Mouse (Mus musculus) intestine, embryonic 14.5 days (tissue): Measurements from ENCODE around the gene Rgma. TPM values are rescaled to one million over a fixed set of nuclear protein-coding genes. Genes with fewer than 3 reads are reported as not detected.

Experiments used
- ATAC-seq: fragments of 200-750 bp; cut with Nextera tagmentation; replicated peaks from 2 replicates; pipeline ENCODE4 v1.8.0; 2017; ENCODE audit warnings: low read depth, moderate number of reproducible peaks, moderate TSS enrichment, moderate library complexity; ENCODE audit not compliant: low FRiP score, low TSS enrichment
- DNase-seq: peaks from one replicate; pipeline ENCODE4 v3.0.0-alpha.2; 2018; ENCODE audit warnings: low spot score
- H3K27ac ChIP-seq: fragments of 300-500 bp; sonication (generic); 2 replicates; pipeline ENCODE4 v1.5.1; 2014; ENCODE audit warnings: low read depth, mild to moderate bottlenecking, control low read depth
- H3K27me3 ChIP-seq: fragments of 300-500 bp; sonication (generic); replicated peaks from 2 replicates; pipeline ENCODE4 v1.6.1; 2014; ENCODE audit warnings: low read length, control low read depth; ENCODE audit not compliant: control insufficient read depth, insufficient read depth
- H3K36me3 ChIP-seq: fragments of 300-500 bp; sonication (generic); 2 replicates; pipeline ENCODE4 v1.6.1; 2014; ENCODE audit warnings: low read length, control low read depth; ENCODE audit not compliant: control insufficient read depth, insufficient read depth
- H3K4me1 ChIP-seq: fragments of 300-500 bp; sonication (generic); replicated peaks from 2 replicates; pipeline ENCODE4 v1.6.1; 2014; ENCODE audit warnings: low read length, control low read depth, mixed read lengths; ENCODE audit not compliant: control insufficient read depth, insufficient read depth
- H3K4me2 ChIP-seq: fragments of 300-500 bp; sonication (generic); 2 replicates; pipeline ENCODE4 v1.6.1; 2014; ENCODE audit warnings: low read length
- H3K4me3 ChIP-seq: fragments of 300-500 bp; sonication (generic); 2 replicates; pipeline ENCODE4 v1.5.1; 2014; ENCODE audit warnings: low read depth, low read length, control low read depth, mixed read lengths
- H3K9ac ChIP-seq: fragments of 300-500 bp; sonication (generic); 2 replicates; pipeline ENCODE4 v1.6.1; 2014; ENCODE audit warnings: mild to moderate bottlenecking, low read length
- H3K9me3 ChIP-seq: fragments of 300-500 bp; sonication (generic); 2 replicates; pipeline ENCODE4 v1.6.1; 2016; ENCODE audit warnings: low read length, control low read depth; ENCODE audit not compliant: control insufficient read depth
- WGBS: fragments of 180-500 bp; shearing (Covaris S2); extraction: QIAGEN DNeasy Blood & Tissue Kit; methylation state at CpG from one replicate; pipeline ENCODE4 v1.1.7; 2014; 5-methylcytosine and 5-hydroxymethylcytosine counted together
- polyA plus RNA-seq: library from polyadenylated mRNA; unstranded; fragments of >200 nt; fragmentation: Nextera tagmentation; extraction: Ambion mirVana; gene quantifications from 2 replicates; pipeline ENCODE4 v1.2.1, GENCODE M21; 2014

Gene Rgma
- polyA plus RNA-seq, 1 experiment from 2014 or later, result 11.5 TPM

GRCm38 (mm10) chr7:73426235-73426634 is 50.9 kb downstream of the Rgma start:
- Histone ChIP-seq H3K4me2 (no peak overlapping the region), H3K27ac (no peak overlapping the region), H3K4me1 (peaks cover 4% of the 10 kb centered on the region; the same call in 1 of the 2 replicates), H3K9me3 (no peaks in the 10 kb centered on the region), H3K9ac (no peak overlapping the region), H3K4me3 (no peak overlapping the region), H3K27me3 (no peaks in the 10 kb centered on the region), H3K36me3 (peaks cover 54% of the 10 kb centered on the region)
- DNase-seq (no peak), ATAC-seq (no peak)
- WGBS, result 66% methylated on average over 3 of the region's 3 CpGs

GRCm38 (mm10) chr7:73426752-73427386 is 51.6 kb downstream of the Rgma start:
- no peak overlapping the region for H3K4me3 ChIP-seq
- H3K4me1 ChIP-seq, result peaks cover 4% of the 10 kb centered on the region; the same call in 1 of the 2 replicates
- WGBS, result 79% methylated on average over 8 of the region's 8 CpGs
- no peak for DNase-seq
- H3K27me3 ChIP-seq, result no peaks in the 10 kb centered on the region
- no peak overlapping the region for H3K4me2 ChIP-seq
- H3K9ac ChIP-seq, result no peak overlapping the region
- H3K36me3 ChIP-seq, result peaks cover 59% of the 10 kb centered on the region
- H3K27ac ChIP-seq, result no peak overlapping the region
- H3K9me3 ChIP-seq, result no peaks in the 10 kb centered on the region
- ATAC-seq, result no peak

GRCm38 (mm10) chr7:73427794-73428193 is 52.5 kb downstream of the Rgma start:
- no peak for DNase-seq
- no peak for ATAC-seq
- Histone ChIP-seq H3K9ac (no peak overlapping the region), H3K27ac (no peak overlapping the region), H3K4me3 (no peak overlapping the region), H3K27me3 (no peaks in the 10 kb centered on the region), H3K4me2 (no peak overlapping the region), H3K36me3 (peaks cover 63% of the 10 kb centered on the region), H3K4me1 (no peaks in the 10 kb centered on the region; the same call in 1 of the 2 replicates), H3K9me3 (no peaks in the 10 kb centered on the region)
- 96% methylated on average over 6 of the region's 6 CpGs for WGBS

GRCm38 (mm10) chr7:73428525-73428924 is 53.2 kb downstream of the Rgma start:
- 83% methylated on average over 3 of the region's 3 CpGs for WGBS
- H3K9ac ChIP-seq, result no peak overlapping the region
- no peaks in the 10 kb centered on the region for H3K27me3 ChIP-seq
- DNase-seq (no peak), ATAC-seq (no peak)
- H3K9me3 ChIP-seq, result no peaks in the 10 kb centered on the region
- H3K4me1 ChIP-seq, result no peaks in the 10 kb centered on the region; the same call in 1 of the 2 replicates
- H3K4me2 ChIP-seq, result no peak overlapping the region
- no peak overlapping the region for H3K27ac ChIP-seq
- no peak overlapping the region for H3K4me3 ChIP-seq
- H3K36me3 ChIP-seq, result peaks cover 70% of the 10 kb centered on the region

GRCm38 (mm10) chr7:73433637-73434335 is 58.5 kb downstream of the Rgma start:
- Histone ChIP-seq H3K9ac (no peak overlapping the region), H3K27me3 (no peaks in the 10 kb centered on the region), H3K4me1 (no peaks in the 10 kb centered on the region), H3K4me2 (no peak overlapping the region), H3K4me3 (no peak overlapping the region), H3K36me3 (peaks cover 93% of the 10 kb centered on the region), H3K9me3 (no peaks in the 10 kb centered on the region), H3K27ac (no peak overlapping the region)
- WGBS, result 77% methylated on average over 6 of the region's 6 CpGs
- no peak for ATAC-seq
- no peak for DNase-seq

GRCm38 (mm10) chr7:73434336-73434677 is 59.0 kb downstream of the Rgma start:
- Histone ChIP-seq H3K4me1 (no peaks in the 10 kb centered on the region), H3K4me2 (no peak overlapping the region), H3K27ac (no peak overlapping the region), H3K9me3 (no peaks in the 10 kb centered on the region), H3K27me3 (no peaks in the 10 kb centered on the region), H3K36me3 (peaks cover 93% of the 10 kb centered on the region), H3K9ac (no peak overlapping the region), H3K4me3 (no peak overlapping the region)
- 83% methylated on average over 2 of the region's 2 CpGs for WGBS
- ATAC-seq (no peak), DNase-seq (no peak)

- Histone ChIP-seq H3K4me2 (no peak overlapping the region), H3K27me3 (no peaks in the 10 kb centered on the region), H3K9me3 (no peaks in the 10 kb centered on the region), H3K4me3 (no peak overlapping the region), H3K27ac (no peak overlapping the region), H3K36me3 (peaks cover 93% of the 10 kb centered on the region), H3K4me1 (no peaks in the 10 kb centered on the region), H3K9ac (no peak overlapping the region)
- 74% methylated on average over 12 of the region's 12 CpGs for WGBS
- no peak for DNase-seq
- no peak for ATAC-seq
Observed at GRCm38 (mm10) chr7:73435685-73436084, 60.4 kb downstream of the Rgma start.

- no peaks in the 10 kb centered on the region for H3K9me3 ChIP-seq
- ATAC-seq (no peak), DNase-seq (no peak)
- no peaks in the 10 kb centered on the region for H3K4me1 ChIP-seq
- no peak overlapping the region for H3K9ac ChIP-seq
- no peak overlapping the region for H3K4me3 ChIP-seq
- no peaks in the 10 kb centered on the region for H3K27me3 ChIP-seq
- no peak overlapping the region for H3K4me2 ChIP-seq
- peaks cover 100% of the 10 kb centered on the region for H3K36me3 ChIP-seq
- 94% methylated on average over 3 of the region's 3 CpGs for WGBS
- no peak overlapping the region for H3K27ac ChIP-seq
Observed at GRCm38 (mm10) chr7:73441802-73442201, 66.5 kb downstream of the Rgma start.

GRCm38 (mm10) chr7:73442246-73442645 is 66.9 kb downstream of the Rgma start:
- no peak overlapping the region for H3K9ac ChIP-seq
- no peak overlapping the region for H3K27ac ChIP-seq
- no peak overlapping the region for H3K4me2 ChIP-seq
- no peaks in the 10 kb centered on the region for H3K9me3 ChIP-seq
- H3K4me3 ChIP-seq, result no peak overlapping the region
- no peaks in the 10 kb centered on the region for H3K27me3 ChIP-seq
- 94% methylated on average over 4 of the region's 4 CpGs for WGBS
- no peak for DNase-seq
- H3K4me1 ChIP-seq, result no peaks in the 10 kb centered on the region
- ATAC-seq, result no peak
- peaks cover 100% of the 10 kb centered on the region for H3K36me3 ChIP-seq
